Mouse (Mus musculus): Measurements from ENCODE around the gene Ddah1.
A peak's percentile ranks its signal among the peaks of the same experiment; 100 is the strongest.

The Ddah1 gene

GRCm38 (mm10) chr3:145817276-145817675, 58.8 kb downstream of the Ddah1 start:
- no peak for DNase-seq (ENCODE audit: low spot score in 2 of 2)

- DNase-seq (ENCODE audit: low spot score in 2 of 2) = no peak
These were observed 62.0 kb downstream of the Ddah1 start for GRCm38 (mm10) chr3:145820439-145820838.

GRCm38 (mm10) chr3:145820938-145821337, 62.5 kb downstream of the Ddah1 start:
- no peak for DNase-seq (ENCODE audit: low spot score in 2 of 2)

- DNase-seq (ENCODE audit: low spot score in 2 of 2) = no peak
These were observed 63.7 kb downstream of the Ddah1 start for GRCm38 (mm10) chr3:145822201-145822600.

GRCm38 (mm10) chr3:145823661-145824060, 65.2 kb downstream of the Ddah1 start:
- no peak for DNase-seq (ENCODE audit: low spot score in 2 of 2)

- DNase-seq (ENCODE audit: low spot score in 2 of 2) = no peak
These were observed 67.1 kb downstream of the Ddah1 start for GRCm38 (mm10) chr3:145825416-145826055.

GRCm38 (mm10) chr3:145827191-145828045, 68.9 kb downstream of the Ddah1 start:
- no peak for DNase-seq (ENCODE audit: low spot score in 2 of 2)

GRCm38 (mm10) chr3:145828906-145829305, 70.4 kb downstream of the Ddah1 start:
- no peak for DNase-seq (ENCODE audit: low spot score in 2 of 2)

- DNase-seq (ENCODE audit: low spot score in 2 of 2) = no peak
These were observed 75.6 kb downstream of the Ddah1 start for GRCm38 (mm10) chr3:145833948-145834538.

GRCm38 (mm10) chr3:145838281-145838680, 79.8 kb downstream of the Ddah1 start:
- no peak for DNase-seq (ENCODE audit: low spot score in 2 of 2)

- peak in 1 of 2 experiments; percentile 7 for DNase-seq (ENCODE audit: low spot score in 2 of 2)
These were observed 83.7 kb downstream of the Ddah1 start for GRCm38 (mm10) chr3:145841961-145842710.

- DNase-seq (ENCODE audit: low spot score in 2 of 2) = peak in 1 of 2 experiments; percentile 13
These were observed 85.4 kb downstream of the Ddah1 start for GRCm38 (mm10) chr3:145843836-145844235.

GRCm38 (mm10) chr3:145844891-145845290, 86.4 kb downstream of the Ddah1 start:
- DNase-seq (ENCODE audit: low spot score in 2 of 2) = peak in 1 of 2 experiments; percentile 25

GRCm38 (mm10) chr3:145846255-145846654, 87.8 kb downstream of the Ddah1 start:
- DNase-seq (ENCODE audit: low spot score in 2 of 2) = peak in 1 of 2 experiments; percentile 12

GRCm38 (mm10) chr3:145852041-145852440, 93.6 kb downstream of the Ddah1 start:
- DNase-seq (ENCODE audit: low spot score in 2 of 2) = no peak

GRCm38 (mm10) chr3:145852800-145853199, 94.3 kb downstream of the Ddah1 start:
- DNase-seq (ENCODE audit: low spot score in 2 of 2) = no peak

- no peak for DNase-seq (ENCODE audit: low spot score in 2 of 2)
These were observed 95.2 kb downstream of the Ddah1 start for GRCm38 (mm10) chr3:145853713-145854112.

GRCm38 (mm10) chr3:145854427-145854826, 96.0 kb downstream of the Ddah1 start:
- no peak for DNase-seq (ENCODE audit: low spot score in 2 of 2)

GRCm38 (mm10) chr3:145855299-145855698, 96.8 kb downstream of the Ddah1 start:
- peak in 1 of 2 experiments; percentile 34 for DNase-seq (ENCODE audit: low spot score in 2 of 2)

- peak in 1 of 2 experiments; percentile 19 for DNase-seq (ENCODE audit: low spot score in 2 of 2)
These were observed 99.9 kb downstream of the Ddah1 start for GRCm38 (mm10) chr3:145858388-145858787.

GRCm38 (mm10) chr3:145862521-145862920, 104.0 kb downstream of the Ddah1 start:
- DNase-seq (ENCODE audit: low spot score in 2 of 2) = peak in 1 of 2 experiments; percentile 22
